Mouse (Mus musculus) kidney, embryonic 15.5 days (tissue): ENCODE results near the gene Zranb1. TPM values are rescaled to one million over a fixed set of nuclear protein-coding genes. Genes with fewer than 3 reads are reported as not detected.
A peak's percentile ranks its signal among the peaks of the same experiment; 100 is the strongest.

Experiments used
- ATAC-seq: fragments of 200-750 bp; cut with Nextera tagmentation; replicated peaks from 2 replicates; pipeline ENCODE4 v1.8.0; 2017; ENCODE audit warnings: moderate TSS enrichment; ENCODE audit not compliant: low FRiP score
- H3K27ac ChIP-seq: fragments of 300-500 bp; sonication (generic); 2 replicates; pipeline ENCODE4 v1.5.1; 2015; ENCODE audit warnings: mild to moderate bottlenecking, inconsistent platforms
- H3K27me3 ChIP-seq: fragments of 300-500 bp; sonication (generic); 2 replicates; pipeline ENCODE4 v1.6.1; 2015; ENCODE audit warnings: inconsistent platforms
- H3K36me3 ChIP-seq: fragments of 300-500 bp; sonication (generic); 2 replicates; pipeline ENCODE4 v1.6.1; 2015; ENCODE audit warnings: inconsistent platforms
- H3K4me1 ChIP-seq: fragments of 300-500 bp; sonication (generic); 2 replicates; pipeline ENCODE4 v1.6.1; 2015; ENCODE audit warnings: inconsistent platforms
- H3K4me2 ChIP-seq: fragments of 300-500 bp; sonication (generic); 2 replicates; pipeline ENCODE4 v1.6.1; 2015; ENCODE audit warnings: moderate library complexity, mild to moderate bottlenecking, inconsistent platforms
- H3K4me3 ChIP-seq: fragments of 300-500 bp; sonication (generic); replicated peaks from 2 replicates; pipeline ENCODE4 v1.5.1; 2015; ENCODE audit warnings: mild to moderate bottlenecking, inconsistent platforms
- H3K9ac ChIP-seq: fragments of 300-500 bp; sonication (generic); 2 replicates; pipeline ENCODE4 v1.6.1; 2015; ENCODE audit warnings: mild to moderate bottlenecking, inconsistent platforms
- H3K9me3 ChIP-seq: fragments of 300-500 bp; sonication (generic); replicated peaks from 2 replicates; pipeline ENCODE4 v1.6.1; 2016; ENCODE audit warnings: inconsistent platforms
- WGBS: fragments of 180-500 bp; shearing (Covaris S2); methylation state at CpG from one replicate; pipeline ENCODE4 v1.1.7; 2015; ENCODE audit warnings: mixed read lengths; 5-methylcytosine and 5-hydroxymethylcytosine counted together
- polyA plus RNA-seq: library from polyadenylated mRNA; unstranded; fragments of >200 nt; fragmentation: Nextera tagmentation; extraction: Ambion mirVana; gene quantifications from 2 replicates; pipeline ENCODE4 v1.2.1, GENCODE M21; 2015

Gene Zranb1
- polyA plus RNA-seq, 1 experiment from 2014 or later: 12.7 TPM

DNA sequence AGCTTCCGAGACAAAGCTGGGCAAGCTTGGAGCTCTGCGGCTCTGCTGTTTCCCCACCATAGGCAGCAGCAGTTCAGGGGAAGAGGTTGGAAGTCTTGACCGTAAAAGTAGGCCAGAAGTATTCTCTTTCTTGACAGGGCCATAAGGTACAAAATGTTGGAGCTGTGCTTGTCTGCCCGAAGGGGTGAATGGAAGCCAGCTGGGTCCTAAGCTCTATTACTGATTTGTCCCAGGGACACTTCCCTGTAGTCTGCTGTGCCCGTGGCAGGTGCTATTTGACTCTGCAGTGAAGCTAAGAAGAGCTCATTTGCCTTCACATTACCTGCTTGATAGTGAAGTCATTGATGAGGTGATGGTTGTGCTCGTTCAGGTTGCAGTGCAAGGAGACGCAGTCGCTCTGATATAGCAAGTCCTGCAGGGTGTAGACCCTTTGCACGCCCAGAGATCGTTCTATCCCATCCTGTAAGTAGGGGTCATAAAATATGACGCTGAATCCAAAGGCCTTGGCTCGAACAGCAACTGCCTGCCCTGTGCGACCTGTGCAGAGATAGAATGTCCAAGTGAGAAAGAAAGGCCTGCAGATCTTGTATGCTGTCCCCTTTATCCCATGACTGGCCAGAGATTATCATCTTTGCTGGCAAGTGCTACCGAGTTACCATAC is 60.4 kb downstream of the Zranb1 start:
- Histone ChIP-seq H3K4me1 (no peaks in the 10 kb centered on the region), H3K4me3 (no peak overlapping the region), H3K27me3 (no peaks in the 10 kb centered on the region), H3K27ac (no peak overlapping the region), H3K4me2 (no peak overlapping the region), H3K36me3 (peaks cover 92% of the 10 kb centered on the region), H3K9ac (no peak overlapping the region), H3K9me3 (no peaks in the 10 kb centered on the region)
- 81% methylated on average over 14 of the region's 14 CpGs for WGBS
- no peak for ATAC-seq

DNA sequence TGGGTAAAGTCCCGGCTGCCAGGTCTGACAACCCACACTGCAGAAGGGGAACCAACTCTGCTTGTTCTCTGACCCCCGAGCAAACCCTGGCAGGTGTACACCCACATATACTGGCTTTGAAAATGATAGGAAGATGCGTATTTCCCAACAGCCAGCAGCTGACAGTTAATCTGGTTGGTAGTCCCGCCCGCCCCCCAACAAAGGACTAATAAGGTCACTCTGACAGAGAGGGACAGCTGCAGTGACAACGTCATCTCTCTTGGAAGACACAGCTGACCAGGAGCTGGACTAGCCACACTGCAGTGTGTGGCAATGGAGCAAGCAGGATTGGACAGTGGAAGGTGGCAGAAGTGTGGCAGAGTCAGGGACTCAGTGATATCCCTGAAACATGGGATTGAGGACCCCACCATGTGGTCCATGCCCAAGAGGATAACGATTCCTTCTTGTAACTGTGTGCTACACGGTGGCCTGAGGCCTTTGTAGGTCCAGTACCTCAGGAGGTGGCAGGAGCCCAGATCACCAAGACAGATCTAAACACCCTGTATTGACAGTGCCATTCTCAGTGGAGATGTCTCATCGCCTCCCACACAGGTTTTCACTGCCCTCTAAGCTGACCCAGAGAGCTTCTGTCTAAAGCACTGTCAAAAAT is 62.1 kb downstream of the Zranb1 start:
- peaks cover 100% of the 10 kb centered on the region for H3K36me3 ChIP-seq
- 90% methylated on average over 9 of the region's 9 CpGs for WGBS
- H3K27me3 ChIP-seq: no peaks in the 10 kb centered on the region
- H3K4me1 ChIP-seq: no peaks in the 10 kb centered on the region
- H3K4me2 ChIP-seq: no peak overlapping the region
- H3K9ac ChIP-seq: no peak overlapping the region
- no peak overlapping the region for H3K27ac ChIP-seq
- ATAC-seq: no peak
- no peaks in the 10 kb centered on the region for H3K9me3 ChIP-seq
- no peak overlapping the region for H3K4me3 ChIP-seq

DNA sequence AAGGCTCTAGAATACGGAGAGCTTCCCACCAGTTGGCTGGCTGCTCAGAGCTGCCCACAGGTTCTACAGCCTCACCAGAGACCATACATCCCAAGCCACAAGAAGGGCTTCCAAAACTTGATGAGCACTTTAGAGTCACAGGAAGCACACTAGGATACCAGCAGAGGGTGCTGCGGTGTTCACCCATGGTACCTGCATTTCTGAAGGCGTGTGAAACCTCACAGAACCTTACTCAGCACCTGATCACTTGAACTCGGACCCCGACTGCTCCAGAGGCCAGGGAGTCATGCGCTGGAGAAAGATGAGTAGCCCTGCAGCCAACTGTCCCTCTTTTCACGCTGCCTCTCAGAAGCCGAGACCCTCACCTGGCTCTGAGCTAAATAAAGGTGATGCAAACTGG is 63.2 kb downstream of the Zranb1 start:
- ATAC-seq: no peak
- H3K4me3 ChIP-seq: no peak overlapping the region
- H3K27me3 ChIP-seq: no peaks in the 10 kb centered on the region
- no peak overlapping the region for H3K4me2 ChIP-seq
- no peak overlapping the region for H3K9ac ChIP-seq
- peaks cover 100% of the 10 kb centered on the region for H3K36me3 ChIP-seq
- no peaks in the 10 kb centered on the region for H3K9me3 ChIP-seq
- WGBS: 87% methylated on average over 8 of the region's 8 CpGs
- no peak overlapping the region for H3K27ac ChIP-seq
- H3K4me1 ChIP-seq: no peaks in the 10 kb centered on the region

DNA sequence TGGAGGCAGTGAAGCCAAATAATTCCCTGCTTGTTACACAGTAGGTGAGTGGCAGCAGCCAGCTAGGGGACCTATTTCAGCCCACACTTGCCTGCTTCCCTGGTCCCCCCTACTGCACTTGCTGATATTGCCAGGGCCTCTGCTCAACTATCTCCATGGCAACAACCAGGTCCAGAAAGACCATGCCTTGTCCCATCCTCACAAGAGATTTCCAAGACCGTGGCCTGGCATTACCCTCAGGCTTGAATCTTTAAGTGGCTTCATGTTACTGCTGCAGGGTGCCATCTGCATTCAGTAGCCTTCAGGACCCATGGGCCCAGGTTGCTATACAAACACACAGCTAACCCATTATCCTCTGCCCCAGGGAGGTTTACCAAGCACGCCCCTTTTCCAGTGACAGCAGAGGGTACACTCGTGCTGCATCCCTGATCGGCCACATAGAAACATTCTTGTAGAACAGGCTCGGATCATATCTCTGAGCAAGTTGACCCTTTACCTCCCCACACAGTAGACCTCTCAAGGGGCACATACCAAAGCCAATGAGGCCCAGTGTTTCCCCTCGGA is 63.8 kb downstream of the Zranb1 start:
- Histone ChIP-seq H3K27ac (no peak overlapping the region), H3K9ac (no peak overlapping the region), H3K4me1 (no peaks in the 10 kb centered on the region), H3K4me2 (no peak overlapping the region), H3K4me3 (no peak overlapping the region), H3K27me3 (no peaks in the 10 kb centered on the region), H3K9me3 (no peaks in the 10 kb centered on the region), H3K36me3 (peaks cover 98% of the 10 kb centered on the region)
- WGBS: 70% methylated on average over 6 of the region's 6 CpGs
- ATAC-seq: no peak

DNA sequence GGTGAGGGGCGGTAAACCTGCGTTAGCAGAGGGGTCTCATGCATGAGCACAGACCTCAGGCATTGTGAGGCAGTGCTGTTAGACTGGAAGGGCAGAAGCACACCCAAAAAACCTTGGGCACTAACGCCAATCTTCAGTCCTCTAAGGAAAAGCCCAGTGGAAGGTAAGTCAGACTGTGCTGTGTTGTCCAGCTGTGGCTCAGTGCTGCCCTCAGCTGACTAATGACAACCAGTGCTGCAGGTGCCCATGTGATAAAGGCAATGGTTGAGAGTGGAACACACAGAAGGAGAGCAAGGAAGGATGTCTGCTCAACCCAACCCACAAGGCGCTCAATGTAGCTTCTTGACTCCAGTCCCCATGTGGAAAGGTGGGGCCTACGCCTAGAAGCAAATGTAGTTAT is 65.4 kb downstream of the Zranb1 start:
- ATAC-seq: no peak
- H3K36me3 ChIP-seq: peaks cover 92% of the 10 kb centered on the region
- 91% methylated on average over 5 of the region's 5 CpGs for WGBS

DNA sequence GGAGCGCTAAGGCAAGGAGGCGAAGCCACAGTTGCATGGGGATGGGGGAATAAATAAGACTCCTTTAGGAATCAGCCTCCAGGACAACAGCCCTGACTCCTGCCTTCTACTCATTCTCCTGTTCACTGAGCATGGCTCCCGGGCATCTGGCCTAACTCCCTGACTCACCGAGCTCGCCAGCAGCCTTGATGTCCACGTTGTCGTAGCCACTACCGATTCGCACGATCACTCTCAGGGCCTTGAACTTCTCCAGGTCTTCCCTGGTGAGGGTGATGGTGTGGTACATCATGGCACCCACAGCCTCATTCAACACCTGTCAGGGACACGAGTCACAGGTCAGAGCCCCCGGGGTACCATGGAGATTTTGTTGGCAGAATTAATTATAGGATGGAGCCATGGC is 67.7 kb downstream of the Zranb1 start:
- no peaks in the 10 kb centered on the region for H3K27me3 ChIP-seq
- H3K9me3 ChIP-seq: no peaks in the 10 kb centered on the region
- WGBS: 93% methylated on average over 12 of the region's 12 CpGs
- no peak for ATAC-seq
- no peak overlapping the region for H3K9ac ChIP-seq
- peaks cover 82% of the 10 kb centered on the region for H3K36me3 ChIP-seq
- no peak overlapping the region for H3K27ac ChIP-seq
- peaks cover 6% of the 10 kb centered on the region; the same call in 1 of the 2 replicates for H3K4me1 ChIP-seq
- no peak overlapping the region for H3K4me3 ChIP-seq
- no peak overlapping the region for H3K4me2 ChIP-seq

More for the DNA sequence above, 65.4 kb downstream of the Zranb1 start:
- Histone ChIP-seq H3K27me3 (no peaks in the 10 kb centered on the region), H3K4me3 (no peak overlapping the region), H3K4me1 (no peaks in the 10 kb centered on the region), H3K9me3 (no peaks in the 10 kb centered on the region), H3K9ac (no peak overlapping the region), H3K4me2 (no peak overlapping the region), H3K27ac (no peak overlapping the region)

DNA sequence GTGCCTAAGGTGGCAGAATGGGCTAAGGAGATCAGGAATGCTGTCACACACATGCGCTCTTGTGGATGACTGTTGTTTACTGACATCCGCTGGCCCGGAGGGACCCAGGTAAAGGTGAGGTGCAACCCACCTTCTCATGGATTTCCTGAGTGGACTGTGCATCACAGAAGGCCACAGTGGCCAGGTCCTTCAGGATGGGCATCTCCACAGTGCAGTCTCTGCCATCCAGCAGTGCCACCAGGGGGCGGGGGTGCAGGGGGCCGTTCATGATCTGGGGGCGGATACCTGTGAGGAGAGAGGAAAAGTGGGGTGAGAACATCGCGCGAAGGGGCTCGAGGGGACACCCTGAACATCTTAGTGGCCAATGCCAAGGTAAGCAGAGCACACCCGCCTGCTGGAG is 68.1 kb downstream of the Zranb1 start:
- Histone ChIP-seq H3K4me1 (peaks cover 10% of the 10 kb centered on the region), H3K4me2 (no peak overlapping the region), H3K27ac (no peak overlapping the region), H3K27me3 (no peaks in the 10 kb centered on the region), H3K4me3 (no peak overlapping the region), H3K9me3 (no peaks in the 10 kb centered on the region), H3K36me3 (peaks cover 78% of the 10 kb centered on the region), H3K9ac (no peak overlapping the region)
- 89% methylated on average over 11 of the region's 11 CpGs for WGBS
- ATAC-seq: no peak

DNA sequence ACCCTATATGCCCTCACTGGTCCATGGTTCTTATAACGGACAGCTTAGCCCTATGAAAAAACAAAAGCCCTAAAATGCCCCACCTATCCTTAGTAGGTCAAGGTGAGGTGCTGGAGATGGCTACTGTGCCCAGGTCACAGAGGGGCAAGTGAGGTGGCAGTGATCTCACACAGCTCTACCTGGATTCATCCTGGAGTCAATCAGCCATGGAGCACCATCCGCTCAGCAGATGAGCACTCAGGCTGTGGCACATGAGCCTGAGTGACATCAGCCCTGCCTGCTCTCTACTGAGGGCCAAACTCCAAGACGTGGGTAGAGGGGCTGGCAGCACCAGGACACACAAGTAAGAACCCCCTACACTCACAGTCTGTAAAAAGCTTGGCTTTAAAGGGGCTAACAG is 70.4 kb downstream of the Zranb1 start:
- no peak overlapping the region for H3K4me2 ChIP-seq
- peaks cover 62% of the 10 kb centered on the region for H3K36me3 ChIP-seq
- no peak for ATAC-seq
- no peak overlapping the region for H3K27ac ChIP-seq
- H3K4me1 ChIP-seq: peaks cover 21% of the 10 kb centered on the region
- H3K9me3 ChIP-seq: no peaks in the 10 kb centered on the region
- no peak overlapping the region for H3K4me3 ChIP-seq
- 86% methylated on average over 3 of the region's 3 CpGs for WGBS
- no peak overlapping the region for H3K9ac ChIP-seq
- H3K27me3 ChIP-seq: no peaks in the 10 kb centered on the region

DNA sequence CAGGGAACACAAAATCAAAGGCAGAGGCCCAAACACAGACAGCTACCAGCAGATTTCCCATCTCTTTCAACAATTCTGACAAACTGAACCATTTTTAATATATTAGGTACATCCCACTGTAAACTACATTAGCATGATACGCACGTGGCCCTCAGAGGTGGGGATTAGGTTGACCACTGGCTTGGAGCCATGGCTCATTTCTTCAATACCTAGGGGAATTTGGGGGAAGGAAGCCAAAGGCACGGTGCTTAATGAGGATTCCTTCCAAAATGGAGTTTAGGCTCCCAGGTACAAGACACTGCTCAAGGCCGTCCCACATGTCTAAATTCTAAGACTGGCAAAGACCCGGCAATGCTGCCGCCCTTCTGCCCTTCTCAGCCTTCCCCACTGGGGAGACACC is 71.3 kb downstream of the Zranb1 start:
- H3K36me3 ChIP-seq: peaks cover 54% of the 10 kb centered on the region
- WGBS: 91% methylated on average over 6 of the region's 6 CpGs
- H3K27ac ChIP-seq: no peak overlapping the region

DNA sequence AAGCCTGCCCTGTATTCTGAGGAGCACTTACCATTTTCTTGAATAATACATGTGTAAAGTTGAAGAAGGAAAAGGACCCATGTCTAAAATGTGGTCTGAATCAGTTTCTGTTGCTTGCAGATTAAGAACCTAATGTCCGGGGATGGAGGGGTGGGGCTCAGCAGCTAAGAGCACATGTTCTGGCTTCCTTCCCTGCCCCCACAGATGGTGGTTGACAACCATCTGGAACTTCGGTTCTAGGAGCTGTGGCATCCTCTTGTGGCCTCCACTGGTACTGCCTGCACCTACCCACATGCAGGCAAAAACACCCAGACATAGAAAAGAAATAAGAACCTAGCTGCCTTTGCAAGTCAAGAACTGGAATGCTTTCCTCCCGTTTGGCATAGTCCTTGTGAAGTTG is 72.5 kb downstream of the Zranb1 start:
- Histone ChIP-seq H3K9ac (no peak overlapping the region), H3K27me3 (no peaks in the 10 kb centered on the region), H3K4me2 (no peak overlapping the region), H3K9me3 (no peaks in the 10 kb centered on the region), H3K27ac (no peak overlapping the region), H3K4me3 (no peak overlapping the region), H3K36me3 (peaks cover 42% of the 10 kb centered on the region), H3K4me1 (peaks cover 38% of the 10 kb centered on the region)
- WGBS: 19% methylated on average over 3 of the region's 3 CpGs
- ATAC-seq: no peak

More for the DNA sequence above, 71.3 kb downstream of the Zranb1 start:
- Histone ChIP-seq H3K9me3 (no peaks in the 10 kb centered on the region), H3K4me1 (peaks cover 27% of the 10 kb centered on the region), H3K27me3 (no peaks in the 10 kb centered on the region), H3K4me3 (no peak overlapping the region), H3K4me2 (no peak overlapping the region), H3K9ac (no peak overlapping the region)
- ATAC-seq: no peak

DNA sequence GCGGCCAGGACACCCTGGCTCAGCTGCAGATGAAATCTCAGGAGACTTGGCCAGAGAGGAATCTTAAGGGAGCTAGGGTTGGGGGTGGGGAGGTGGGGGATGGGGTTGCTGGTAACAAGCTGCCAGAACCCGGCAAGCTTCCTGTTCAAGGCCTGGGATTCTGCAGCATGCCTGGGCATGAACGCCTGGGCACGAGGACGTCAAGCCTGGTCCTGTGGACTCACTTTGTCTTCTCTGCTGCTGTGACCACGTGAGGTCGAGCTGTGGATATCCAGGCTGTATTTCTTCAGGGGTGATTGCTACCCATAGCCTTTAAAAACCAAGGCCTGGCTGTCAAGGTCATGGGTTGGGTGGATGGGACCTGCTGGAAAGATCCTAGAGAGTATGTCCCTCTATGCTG is 74.8 kb downstream of the Zranb1 start:
- WGBS: 75% methylated on average over 7 of the region's 7 CpGs
- ATAC-seq: no peak
- H3K4me2 ChIP-seq: no peak overlapping the region

DNA sequence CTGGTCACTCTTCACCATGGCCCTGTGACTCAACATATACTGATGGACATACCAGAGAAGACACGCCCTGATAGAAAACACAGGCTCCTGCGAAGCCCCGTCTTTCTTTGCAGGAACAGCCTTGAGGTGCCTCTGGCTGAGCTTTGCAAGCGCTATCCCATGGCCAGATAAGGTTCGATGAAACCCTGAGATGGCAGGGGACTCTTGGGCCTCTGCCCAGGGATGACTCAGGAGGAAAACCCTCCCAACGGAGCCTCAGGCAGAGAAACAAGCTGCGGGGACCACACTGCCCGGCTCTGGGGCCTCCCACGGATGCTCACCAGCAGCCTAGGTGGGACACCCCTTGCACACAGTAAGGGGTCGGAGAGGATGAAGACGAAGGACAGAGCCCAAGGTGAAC is 76.4 kb downstream of the Zranb1 start:
- H3K27me3 ChIP-seq: no peaks in the 10 kb centered on the region
- peaks cover 36% of the 10 kb centered on the region for H3K36me3 ChIP-seq
- no peak overlapping the region for H3K4me2 ChIP-seq
- WGBS: 68% methylated on average over 11 of the region's 11 CpGs
- no peak for ATAC-seq
- H3K4me1 ChIP-seq: peaks cover 63% of the 10 kb centered on the region
- no peaks in the 10 kb centered on the region for H3K9me3 ChIP-seq
- H3K9ac ChIP-seq: no peak overlapping the region
- H3K27ac ChIP-seq: 0 out of 2 replicates have a peak overlapping the region, but pooled peaks have one; percentile 2
- no peak overlapping the region for H3K4me3 ChIP-seq

More for the DNA sequence above, 74.8 kb downstream of the Zranb1 start:
- H3K36me3 ChIP-seq: peaks cover 39% of the 10 kb centered on the region
- H3K27me3 ChIP-seq: no peaks in the 10 kb centered on the region
- no peak overlapping the region for H3K9ac ChIP-seq
- no peak overlapping the region for H3K4me3 ChIP-seq
- no peaks in the 10 kb centered on the region for H3K9me3 ChIP-seq
- H3K27ac ChIP-seq: no peak overlapping the region
- peaks cover 52% of the 10 kb centered on the region for H3K4me1 ChIP-seq
